In genomic region chr3:39978916-39979679, GRCm38 (mm10) we compare ENCODE assay signal across 17 mouse cellular contexts.
DNase-seq lines count a peak whose midpoint lies in the region; ATAC-seq lines count a peak whose summit lies in the region.
"Had no signal": no experiment of that assay in that cellular context is flagged by ENCODE, and none has a peak within 500 bp of the region (broad histone marks: within the 10 kb centered on the region; RNA-seq: fewer than 3 reads in every experiment).

No protein-coding gene starts in this region.

- intact Hi-C loops in gastrocnemius, postnatal 36 days (cut with DNase I), result no loop called here

- H3K9me3 ChIP-seq in embryonic facial prominence, embryonic 11.5 days (replicated peaks; ENCODE audit: control insufficient read depth, low read length), result no peaks in the 10 kb centered on the region
- H3K9me3 ChIP-seq: forebrain, embryonic 15.5 days; heart, embryonic 15.5 days; hindbrain, embryonic 13.5 days; liver, embryonic 13.5 days; stomach, embryonic 15.5 days had no signal

- no peak overlapping the region for H3K9ac ChIP-seq in embryonic facial prominence, embryonic 11.5 days (replicated peaks; ENCODE audit: low read length)
- H3K9ac ChIP-seq: forebrain, embryonic 15.5 days; heart, embryonic 15.5 days; hindbrain, embryonic 13.5 days; liver, embryonic 13.5 days; stomach, embryonic 15.5 days had no signal

- peaks cover 4% of the 10 kb centered on the region; the same call in 1 of the 2 replicates for H3K4me1 ChIP-seq in embryonic facial prominence, embryonic 11.5 days (ENCODE audit: control insufficient read depth, insufficient read depth, low read length)
- H3K4me1 ChIP-seq: forebrain, embryonic 15.5 days; heart, embryonic 15.5 days; hindbrain, embryonic 13.5 days; liver, embryonic 13.5 days; megakaryocyte, embryonic 14.5 days; stomach, embryonic 15.5 days had no signal

- H3K27ac ChIP-seq in embryonic facial prominence, embryonic 11.5 days (replicated peaks; ENCODE audit: low read depth, low read length), result no peak overlapping the region
- H3K27ac ChIP-seq: forebrain, embryonic 15.5 days; heart, embryonic 15.5 days; hindbrain, embryonic 13.5 days; liver, embryonic 13.5 days; stomach, embryonic 15.5 days had no signal

- peak; percentile 11 for DNase-seq in gastrocnemius, postnatal 25 days
- DNase-seq in gastrocnemius, postnatal 36 days, result no peak
- DNase-seq in WW6 (ENCODE audit: low read depth, low spot score), result peak; percentile 3
- DNase-seq in embryonic facial prominence, embryonic 11.5 days (ENCODE audit: low spot score), result peak; percentile 66
- no peak for DNase-seq in right cerebral cortex, postnatal 10 days (ENCODE audit: low spot score in 2 of 2)
- no peak for DNase-seq in cerebellum, postnatal 36 days
- no peak for DNase-seq in spleen, postnatal 10 days (ENCODE audit: low spot score in 2 of 2)
- DNase-seq: kidney, adult 2 months; liver, embryonic 13.5 days; thymus, postnatal 36 days had no signal

- H3K36me3 ChIP-seq in embryonic facial prominence, embryonic 11.5 days (replicated peaks; ENCODE audit: control insufficient read depth, insufficient read depth, low read depth, low read length), result no peaks in the 10 kb centered on the region
- H3K36me3 ChIP-seq: forebrain, embryonic 15.5 days; heart, embryonic 15.5 days; hindbrain, embryonic 13.5 days; liver, embryonic 13.5 days; stomach, embryonic 15.5 days had no signal

- peak; percentile 71 for ATAC-seq in CD4-positive, CD25-positive, alpha-beta regulatory T cell, adult 4 months
- ATAC-seq in embryonic facial prominence, embryonic 11.5 days (replicated peaks; ENCODE audit: insufficient number of reproducible peaks, low FRiP score, low TSS enrichment, low read depth), result peak; percentile 76; the same call in 1 of the 2 replicates
- ATAC-seq: forebrain, embryonic 15.5 days had no signal

- H3K4me2 ChIP-seq in embryonic facial prominence, embryonic 11.5 days (ENCODE audit: low read depth, low read length), result no peak overlapping the region
- H3K4me2 ChIP-seq: forebrain, embryonic 15.5 days; heart, embryonic 15.5 days; hindbrain, embryonic 13.5 days; liver, embryonic 13.5 days; stomach, embryonic 15.5 days had no signal

- no peak overlapping the region for H3K4me3 ChIP-seq in embryonic facial prominence, embryonic 11.5 days (ENCODE audit: low read depth, low read length)
- H3K4me3 ChIP-seq: forebrain, embryonic 15.5 days; heart, embryonic 15.5 days; hindbrain, embryonic 13.5 days; liver, embryonic 13.5 days; megakaryocyte, embryonic 14.5 days; stomach, embryonic 15.5 days had no signal

- H3K27me3 ChIP-seq in embryonic facial prominence, embryonic 11.5 days (ENCODE audit: control insufficient read depth, insufficient read depth, low read length), result no peaks in the 10 kb centered on the region
- H3K27me3 ChIP-seq: CH12.LX; forebrain, embryonic 15.5 days; heart, embryonic 15.5 days; hindbrain, embryonic 13.5 days; liver, embryonic 13.5 days; megakaryocyte, embryonic 14.5 days; stomach, embryonic 15.5 days had no signal

- 8% methylated on average over 3 of the region's 3 CpGs for WGBS in embryonic facial prominence, embryonic 11.5 days

Comparison
In these comparisons a context has a peak if more than half of its experiments do, and no peak if none do; other contexts are left out.
1. DNase-seq: peak in gastrocnemius, postnatal 25 days (single experiment), WW6 (single experiment) and embryonic facial prominence, embryonic 11.5 days (single experiment); none in gastrocnemius, postnatal 36 days (0 of 2), right cerebral cortex, postnatal 10 days (0 of 2), cerebellum, postnatal 36 days (0 of 2) and spleen, postnatal 10 days (0 of 2).